Mouse (Mus musculus): ENCODE results near the gene Chl1. TPM values are rescaled to one million over a fixed set of nuclear protein-coding genes. Genes with fewer than 3 reads are reported as not detected.

Gene Chl1
- total RNA-seq, 1 experiment: 0.22 TPM

GRCm38 (mm10) chr6:103682854-103683574, 172.6 kb downstream of the Chl1 start:
- no peak for TF ChIP-seq MAFK (IDR thresholded peaks at IDR 0.05; ENCODE audit: insufficient read depth, low read depth, low read length)
- TF ChIP-seq HCFC1 (IDR thresholded peaks at IDR 0.05; ENCODE audit: borderline replicate concordance, insufficient read depth, low read length): no peak
- no peak for TF ChIP-seq ZNF384 (IDR thresholded peaks at IDR 0.05; ENCODE audit: low read depth, low read length)
- TF ChIP-seq ZC3H11A (IDR thresholded peaks at IDR 0.05; ENCODE audit: borderline replicate concordance, low read depth, low read length): peak; percentile 84
- TF ChIP-seq CHD2 (IDR thresholded peaks at IDR 0.05; ENCODE audit: low read depth, low read length): no peak
- Histone ChIP-seq H3K9ac (ENCODE audit: insufficient read depth, low read depth, low read length, poor library complexity, severe bottlenecking) (no peak overlapping the region), H3K4me1 (ENCODE audit: control insufficient read depth in 2 of 2, insufficient read depth in 2 of 2, low read length in 2 of 2, poor library complexity in 1 of 2) (no peaks in the 10 kb centered on the region), H3K27ac (ENCODE audit: insufficient read depth, low read depth, low read length, poor library complexity, severe bottlenecking) (no peak overlapping the region), H3K9me3 (ENCODE audit: control insufficient read depth, insufficient read depth, low read depth, low read length) (no peaks in the 10 kb centered on the region), H3K36me3 (ENCODE audit: control insufficient read depth, insufficient read depth, low read length, poor library complexity, severe bottlenecking) (no peaks in the 10 kb centered on the region), H3K4me3 (ENCODE audit: insufficient read depth in 1 of 2, low read depth in 1 of 2, low read length in 2 of 2, poor library complexity in 1 of 2, severe bottlenecking in 1 of 2) (no peak overlapping the region)
- in situ Hi-C loops (cut with MboI; ENCODE audit: low sequenced_read_pairs in 2 of 2, unreplicated experiment in 2 of 2): loop anchor here in 1 of 2 experiments (5.0 kb wide), 1 partner anchor 376 kb away; no protein-coding TSS in a partner anchor
- peak; percentile 53 for DNase-seq (ENCODE audit: low read depth, low spot score)

- Histone ChIP-seq H3K9me3 (ENCODE audit: control insufficient read depth, insufficient read depth, low read depth, low read length) (no peaks in the 10 kb centered on the region), H3K4me3 (ENCODE audit: insufficient read depth in 1 of 2, low read depth in 1 of 2, low read length in 2 of 2, poor library complexity in 1 of 2, severe bottlenecking in 1 of 2) (no peak overlapping the region), H3K36me3 (ENCODE audit: control insufficient read depth, insufficient read depth, low read length, poor library complexity, severe bottlenecking) (no peaks in the 10 kb centered on the region), H3K27ac (ENCODE audit: insufficient read depth, low read depth, low read length, poor library complexity, severe bottlenecking) (no peak overlapping the region), H3K4me1 (ENCODE audit: control insufficient read depth in 2 of 2, insufficient read depth in 2 of 2, low read length in 2 of 2, poor library complexity in 1 of 2) (no peaks in the 10 kb centered on the region), H3K9ac (ENCODE audit: insufficient read depth, low read depth, low read length, poor library complexity, severe bottlenecking) (no peak overlapping the region)
- in situ Hi-C loops (cut with MboI; ENCODE audit: low sequenced_read_pairs in 2 of 2, unreplicated experiment in 2 of 2): loop anchor here in 1 of 2 experiments (10.0 kb wide), 1 partner anchor 388 kb away; no protein-coding TSS in a partner anchor
- DNase-seq (ENCODE audit: low read depth, low spot score): no peak
- TF ChIP-seq ZNF384 (IDR thresholded peaks at IDR 0.05; ENCODE audit: low read depth, low read length) (no peak), ZC3H11A (IDR thresholded peaks at IDR 0.05; ENCODE audit: borderline replicate concordance, low read depth, low read length) (no peak), HCFC1 (IDR thresholded peaks at IDR 0.05; ENCODE audit: borderline replicate concordance, insufficient read depth, low read length) (no peak), MAFK (IDR thresholded peaks at IDR 0.05; ENCODE audit: insufficient read depth, low read depth, low read length) (no peak), CHD2 (IDR thresholded peaks at IDR 0.05; ENCODE audit: low read depth, low read length) (no peak)
Measured at GRCm38 (mm10) chr6:103692511-103692910, 182.1 kb downstream of the Chl1 start.

- in situ Hi-C loops (cut with MboI; ENCODE audit: low sequenced_read_pairs in 2 of 2, unreplicated experiment in 2 of 2): loop anchor here in 1 of 2 experiments (10.0 kb wide), 1 partner anchor 393 kb away; no protein-coding TSS in a partner anchor
- H3K9ac ChIP-seq (ENCODE audit: insufficient read depth, low read depth, low read length, poor library complexity, severe bottlenecking): no peak overlapping the region
- DNase-seq (ENCODE audit: low read depth, low spot score): peak; percentile 2
- H3K27ac ChIP-seq (ENCODE audit: insufficient read depth, low read depth, low read length, poor library complexity, severe bottlenecking): no peak overlapping the region
- H3K4me1 ChIP-seq (ENCODE audit: control insufficient read depth in 2 of 2, insufficient read depth in 2 of 2, low read length in 2 of 2, poor library complexity in 1 of 2): no peaks in the 10 kb centered on the region
- TF ChIP-seq CHD2 (IDR thresholded peaks at IDR 0.05; ENCODE audit: low read depth, low read length) (no peak), ZC3H11A (IDR thresholded peaks at IDR 0.05; ENCODE audit: borderline replicate concordance, low read depth, low read length) (0 out of 2 replicates have a peak, but pooled peaks have one; percentile 10), ZNF384 (IDR thresholded peaks at IDR 0.05; ENCODE audit: low read depth, low read length) (no peak)
- no peak overlapping the region for H3K4me3 ChIP-seq (ENCODE audit: insufficient read depth in 1 of 2, low read depth in 1 of 2, low read length in 2 of 2, poor library complexity in 1 of 2, severe bottlenecking in 1 of 2)
- H3K36me3 ChIP-seq (ENCODE audit: control insufficient read depth, insufficient read depth, low read length, poor library complexity, severe bottlenecking): no peaks in the 10 kb centered on the region
- no peaks in the 10 kb centered on the region for H3K9me3 ChIP-seq (ENCODE audit: control insufficient read depth, insufficient read depth, low read depth, low read length)
Measured at GRCm38 (mm10) chr6:103697349-103698028, 187.1 kb downstream of the Chl1 start.

- no peak overlapping the region for H3K4me3 ChIP-seq (ENCODE audit: insufficient read depth in 1 of 2, low read depth in 1 of 2, low read length in 2 of 2, poor library complexity in 1 of 2, severe bottlenecking in 1 of 2)
- H3K27ac ChIP-seq (ENCODE audit: insufficient read depth, low read depth, low read length, poor library complexity, severe bottlenecking): no peak overlapping the region
- no peak overlapping the region for H3K9ac ChIP-seq (ENCODE audit: insufficient read depth, low read depth, low read length, poor library complexity, severe bottlenecking)
- DNase-seq (ENCODE audit: low read depth, low spot score): no peak
- no peaks in the 10 kb centered on the region for H3K9me3 ChIP-seq (ENCODE audit: control insufficient read depth, insufficient read depth, low read depth, low read length)
- no peaks in the 10 kb centered on the region for H3K4me1 ChIP-seq (ENCODE audit: control insufficient read depth in 2 of 2, insufficient read depth in 2 of 2, low read length in 2 of 2, poor library complexity in 1 of 2)
- no peaks in the 10 kb centered on the region for H3K36me3 ChIP-seq (ENCODE audit: control insufficient read depth, insufficient read depth, low read length, poor library complexity, severe bottlenecking)
- in situ Hi-C loops (cut with MboI; ENCODE audit: low sequenced_read_pairs in 2 of 2, unreplicated experiment in 2 of 2): loop anchor here in 1 of 2 experiments (10.0 kb wide), 1 partner anchor 395 kb away; no protein-coding TSS in a partner anchor
- TF ChIP-seq MAFK (IDR thresholded peaks at IDR 0.05; ENCODE audit: insufficient read depth, low read depth, low read length) (no peak), ZNF384 (IDR thresholded peaks at IDR 0.05; ENCODE audit: low read depth, low read length) (no peak), HCFC1 (IDR thresholded peaks at IDR 0.05; ENCODE audit: borderline replicate concordance, insufficient read depth, low read length) (no peak), CHD2 (IDR thresholded peaks at IDR 0.05; ENCODE audit: low read depth, low read length) (no peak)
Measured at GRCm38 (mm10) chr6:103699482-103699881, 189.1 kb downstream of the Chl1 start.

Measured in ES-E14 (cell line).